Mouse (Mus musculus): ENCODE data around the gene Atp6v0e.

DNA sequence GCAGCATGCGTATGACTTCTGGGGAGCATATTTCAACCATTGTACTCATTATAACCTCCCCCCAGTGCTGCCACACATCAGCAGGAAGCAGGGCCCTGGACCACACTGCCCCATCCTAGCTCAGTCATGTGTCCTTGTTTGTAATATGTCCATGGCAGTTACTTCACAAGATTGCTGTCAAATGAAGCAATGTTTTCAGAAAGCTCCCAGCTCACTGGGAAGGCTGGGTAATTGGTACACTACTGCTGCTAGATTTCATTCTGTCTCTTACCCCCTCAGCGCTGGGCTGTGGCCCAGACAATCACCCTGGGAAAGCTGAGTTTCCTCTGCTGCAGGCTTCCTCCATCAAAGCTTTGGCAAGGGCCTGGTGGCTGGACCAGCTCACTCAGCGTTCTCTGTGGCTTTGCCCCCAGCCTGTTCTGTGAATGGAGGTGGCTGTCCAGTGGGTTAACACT lies 22.7 kb upstream of the Atp6v0e start:
- TF ChIP-seq GATA1 (IDR thresholded peaks at IDR 0.05; ENCODE audit: borderline replicate concordance, low read length) (no peak), FLI1 (IDR thresholded peaks at IDR 0.05; ENCODE audit: low read length) (no peak)
